Mouse (Mus musculus) lung, postnatal 10 days (tissue): ENCODE results near the gene Pgap2.

Experiments used
- DNase-seq: peaks from one replicate; pipeline ENCODE4 v3.0.0; 2021

Gene Pgap2

DNA sequence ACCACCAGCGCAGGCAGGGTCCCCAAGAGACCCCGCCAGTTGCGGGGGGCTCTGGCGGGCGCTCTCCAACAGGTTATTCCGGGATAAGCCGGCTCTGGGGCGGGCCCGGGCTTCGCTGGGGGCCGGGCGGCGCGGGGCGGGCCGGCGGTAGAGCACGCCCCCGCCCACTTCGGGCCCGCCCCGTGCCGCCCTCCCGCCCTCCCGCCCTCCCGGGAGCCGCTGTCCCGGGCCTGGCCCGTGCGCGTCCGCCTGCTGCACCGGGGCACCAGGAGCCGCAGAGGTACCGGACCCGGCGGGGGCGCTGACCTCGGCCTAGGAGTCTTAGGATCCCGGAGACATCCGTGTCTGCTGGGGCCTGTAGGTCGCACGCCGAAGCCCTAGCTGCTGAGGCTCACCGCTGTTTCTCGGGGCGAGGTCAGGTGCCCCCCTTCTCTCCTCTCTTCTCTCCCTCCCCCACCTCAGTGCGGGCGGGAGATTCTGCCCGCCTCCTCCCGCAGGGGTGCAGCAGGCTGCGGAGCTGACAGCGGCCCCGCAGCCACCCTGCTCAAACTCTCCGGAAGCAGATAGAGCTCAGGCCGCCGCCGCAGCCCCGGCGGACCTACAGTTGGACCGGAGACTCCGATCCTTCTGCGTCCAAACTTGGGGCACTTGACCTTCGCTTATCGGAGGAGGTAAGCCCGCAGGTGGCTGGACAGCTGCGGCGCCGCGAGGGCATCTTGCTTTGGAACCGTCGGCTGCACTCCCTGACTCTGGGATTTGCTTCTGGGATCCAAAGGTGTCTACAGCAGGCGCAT is 57.8 kb downstream of the Pgap2 start, which contains the start of gene Stim1:
Stim1 (plus strand) TSS at position 206 of the 794 bp plus-strand sequence.
- peak; percentile 69 for DNase-seq

DNA sequence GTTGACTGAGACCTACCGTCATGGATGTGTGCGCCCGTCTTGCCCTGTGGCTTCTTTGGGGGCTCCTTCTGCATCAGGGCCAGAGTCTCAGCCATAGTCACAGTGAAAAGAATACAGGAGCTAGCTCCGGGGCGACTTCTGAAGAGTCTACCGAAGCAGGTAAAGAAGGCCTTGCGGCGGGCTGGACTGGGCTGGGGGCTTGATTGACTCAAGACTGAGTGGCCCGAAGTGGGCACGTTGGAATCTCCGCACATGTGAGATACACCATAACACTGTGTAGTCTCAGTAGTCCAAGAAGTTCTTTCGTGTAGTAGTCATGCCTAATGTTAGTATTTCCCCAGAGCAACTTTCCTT is 58.4 kb downstream of the Pgap2 start:
- no peak for DNase-seq

DNA sequence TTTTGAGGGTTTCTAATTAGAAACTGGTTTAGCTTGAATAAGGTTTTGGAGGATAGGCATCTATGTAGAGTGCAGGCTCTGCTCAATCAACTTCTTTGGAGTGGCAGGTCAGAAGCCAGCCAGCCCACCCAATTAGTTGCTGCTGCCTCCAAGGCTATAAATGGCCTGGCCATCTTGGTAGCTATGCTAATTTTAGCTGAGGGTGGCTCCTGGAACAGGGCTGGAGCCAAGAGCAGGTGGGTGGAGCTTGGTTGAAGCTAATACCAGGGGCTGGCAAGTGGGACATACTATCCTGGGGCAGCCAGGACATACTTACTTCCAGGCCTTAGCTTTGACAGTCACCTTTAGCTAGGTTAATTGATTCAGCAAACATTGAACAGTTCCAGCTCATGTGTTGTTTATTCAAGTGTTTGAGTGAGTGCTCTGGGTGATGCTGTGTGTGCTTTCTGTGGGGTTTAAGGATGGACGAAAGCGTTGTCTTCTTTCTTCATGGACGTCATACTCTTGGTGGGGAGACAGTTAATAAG is 62.5 kb downstream of the Pgap2 start:
- DNase-seq, result no peak

DNA sequence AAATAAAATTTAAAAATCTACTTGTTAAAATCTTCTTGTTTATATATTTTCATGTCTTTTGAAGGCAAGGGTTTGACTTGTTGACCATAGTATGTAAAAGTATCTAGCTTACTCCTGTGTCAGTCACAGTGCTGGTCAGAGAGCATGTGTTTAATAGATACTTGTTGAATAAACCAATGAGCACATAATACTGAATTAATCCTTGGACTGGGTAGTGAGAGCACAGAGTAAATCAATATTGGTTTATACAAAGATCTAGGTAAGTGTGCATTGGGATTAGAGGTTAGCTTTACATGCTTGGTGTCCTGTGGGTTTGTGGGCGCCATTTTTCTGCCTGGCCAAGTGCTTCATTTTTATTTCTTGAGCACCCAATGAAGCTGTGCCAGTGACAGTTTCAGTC is 71.4 kb downstream of the Pgap2 start:
- DNase-seq, result no peak

DNA sequence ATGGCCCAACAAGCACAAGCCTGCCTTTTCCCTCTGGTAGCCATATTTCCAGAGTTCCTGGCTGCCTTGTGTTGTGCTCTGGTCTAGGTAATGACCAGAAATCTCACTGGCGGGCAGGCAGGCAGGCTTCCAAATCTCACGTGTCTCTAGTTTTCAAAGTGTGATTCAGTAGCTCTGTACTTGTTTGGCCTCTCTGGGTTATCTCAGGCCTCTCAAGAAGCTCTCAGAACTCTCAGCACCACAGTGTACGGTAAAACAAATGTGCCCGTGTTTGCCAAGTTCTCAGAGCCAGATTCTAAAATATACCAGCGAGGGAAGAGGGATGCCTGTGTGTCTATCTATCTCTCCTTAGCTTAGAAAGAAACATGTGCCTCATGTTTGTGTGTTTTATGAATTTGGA is 72.3 kb downstream of the Pgap2 start:
- peak; percentile 24 for DNase-seq
